Mouse (Mus musculus): ENCODE data around the gene Gm28729. TPM values are rescaled to one million over a fixed set of nuclear protein-coding genes. Genes with fewer than 3 reads are reported as not detected.
"Not testable (repeated sequence)": the region's sequence is repeated elsewhere in the genome, so short reads cannot be mapped to it uniquely, and the experiment has no call there.

The Gm28729 gene
- polyA plus RNA-seq, 1 experiment = not detected

DNA sequence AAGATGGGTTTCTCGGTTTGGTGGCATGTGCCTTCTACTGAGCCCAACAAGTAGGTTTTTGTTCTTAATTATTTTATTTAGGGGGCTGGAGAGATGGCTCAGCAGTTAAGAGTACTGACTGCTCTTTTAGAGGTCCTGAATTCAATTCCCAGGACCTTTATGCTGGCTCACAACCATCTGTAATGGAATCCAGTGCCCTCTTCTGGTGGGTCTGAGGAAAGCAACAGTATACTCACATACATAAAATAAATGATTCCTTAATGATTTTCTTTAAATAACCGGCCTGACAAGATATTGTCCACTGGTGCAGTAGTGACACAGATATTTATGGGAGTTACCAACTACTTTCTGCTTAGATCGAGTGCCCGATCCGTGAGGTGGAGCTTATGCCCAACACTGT lies 1.9 kb downstream of the Gm28729 start:
- Histone ChIP-seq H3K27me3 (ENCODE audit: control insufficient read depth, insufficient read depth, insufficient read length) (no peaks in the 10 kb centered on the region), H3K79me2 (ENCODE audit: control insufficient read depth, insufficient read depth) (no peaks in the 10 kb centered on the region), H3K4me2 (ENCODE audit: low read depth) (no peak overlapping the region), H3K36me3 (ENCODE audit: control insufficient read depth, insufficient read depth) (no peaks in the 10 kb centered on the region), H3ac (ENCODE audit: control insufficient read depth, insufficient read length) (no peak overlapping the region), H3K4me3 (no peak overlapping the region)
- TF ChIP-seq MYOD1 (IDR thresholded peaks at IDR 0.05; ENCODE audit: control insufficient read depth in 1 of 3, insufficient read length in 2 of 3, low read depth in 2 of 3) = no peak
- no peak for TF ChIP-seq TCF3 (IDR thresholded peaks at IDR 0.05; ENCODE audit: insufficient read length, low read depth)
- TF ChIP-seq POLR2A (IDR thresholded peaks at IDR 0.05; ENCODE audit: insufficient read length, low read depth) = no peak
- no peak for TF ChIP-seq MAX (IDR thresholded peaks at IDR 0.05; ENCODE audit: low read depth)
- TF ChIP-seq REST (IDR thresholded peaks at IDR 0.05; ENCODE audit: insufficient read depth, insufficient read length) = no peak
- no peak for TF ChIP-seq USF1 (IDR thresholded peaks at IDR 0.05; ENCODE audit: low read depth)
- TF ChIP-seq E2F4 (IDR thresholded peaks at IDR 0.05; ENCODE audit: insufficient read depth) = no peak

DNA sequence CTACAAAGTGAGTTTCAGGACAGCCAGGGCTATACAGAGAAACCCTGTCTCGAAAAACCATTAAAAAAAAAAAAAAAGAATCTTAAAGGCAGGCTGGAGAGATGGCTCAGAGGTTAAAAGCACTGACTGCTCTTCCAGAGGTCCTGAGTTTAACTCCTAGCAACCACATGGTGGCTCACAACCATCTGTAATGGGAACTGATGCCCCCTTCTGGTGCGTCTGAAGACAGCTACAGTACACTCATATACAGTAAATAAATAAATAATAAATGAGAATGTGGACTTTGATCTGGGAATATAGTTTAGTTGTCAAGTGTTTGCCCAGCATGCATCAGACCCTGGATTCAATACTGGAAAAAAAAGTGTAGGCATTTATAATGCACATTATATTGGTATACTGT lies 3.5 kb downstream of the Gm28729 start:
- not testable (repeated sequence) for H3ac ChIP-seq (ENCODE audit: control insufficient read depth, insufficient read length); H3K4me3 ChIP-seq; H3K4me2 ChIP-seq (ENCODE audit: low read depth); H3K27me3 ChIP-seq (ENCODE audit: control insufficient read depth, insufficient read depth, insufficient read length); H3K79me2 ChIP-seq (ENCODE audit: control insufficient read depth, insufficient read depth); H3K36me3 ChIP-seq (ENCODE audit: control insufficient read depth, insufficient read depth)

DNA sequence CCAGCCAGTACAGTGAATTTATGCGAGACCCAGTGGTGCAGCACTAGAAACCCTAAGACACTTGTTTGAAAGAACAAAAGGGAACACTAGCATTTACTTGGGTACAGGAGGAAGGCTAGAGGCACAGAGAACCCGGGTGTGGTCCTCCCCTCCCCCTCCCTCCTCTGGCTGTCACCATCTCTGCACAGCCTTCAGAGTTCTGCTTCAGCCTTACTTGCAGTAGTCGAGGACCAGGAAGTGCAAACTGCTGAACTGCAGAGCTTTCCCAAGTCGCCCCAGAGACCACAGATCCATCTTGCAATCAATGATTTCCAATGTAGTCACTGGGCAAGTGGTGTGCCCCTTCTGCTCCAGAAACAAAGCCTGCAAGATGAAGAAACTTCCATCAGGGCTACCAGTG lies 7.6 kb downstream of the Gm28729 start:
- H3K4me3 ChIP-seq = no peak overlapping the region
- no peaks in the 10 kb centered on the region for H3K27me3 ChIP-seq (ENCODE audit: control insufficient read depth, insufficient read depth, insufficient read length)
- H3K79me2 ChIP-seq (ENCODE audit: control insufficient read depth, insufficient read depth) = no peaks in the 10 kb centered on the region
- H3K36me3 ChIP-seq (ENCODE audit: control insufficient read depth, insufficient read depth) = no peaks in the 10 kb centered on the region
- no peak overlapping the region for H3K4me2 ChIP-seq (ENCODE audit: low read depth)
- no peak overlapping the region for H3ac ChIP-seq (ENCODE audit: control insufficient read depth, insufficient read length)
- TF ChIP-seq SRF (IDR thresholded peaks at IDR 0.05; ENCODE audit: control insufficient read depth, insufficient read length, low read depth) (no peak), MAX (IDR thresholded peaks at IDR 0.05; ENCODE audit: low read depth) (no peak), MYOD1 (IDR thresholded peaks at IDR 0.05; ENCODE audit: control insufficient read depth in 1 of 3, insufficient read length in 2 of 3, low read depth in 2 of 3) (no peak), TCF3 (IDR thresholded peaks at IDR 0.05; ENCODE audit: insufficient read length, low read depth) (no peak), E2F4 (IDR thresholded peaks at IDR 0.05; ENCODE audit: insufficient read depth) (no peak), POLR2AphosphoS2 (IDR thresholded peaks at IDR 0.05; ENCODE audit: insufficient read length, low read depth) (no peak), MYOG (IDR thresholded peaks at IDR 0.05; ENCODE audit: control insufficient read depth in 1 of 3, insufficient read depth in 1 of 3, insufficient read length in 2 of 3, low read depth in 2 of 3) (no peak)

DNA sequence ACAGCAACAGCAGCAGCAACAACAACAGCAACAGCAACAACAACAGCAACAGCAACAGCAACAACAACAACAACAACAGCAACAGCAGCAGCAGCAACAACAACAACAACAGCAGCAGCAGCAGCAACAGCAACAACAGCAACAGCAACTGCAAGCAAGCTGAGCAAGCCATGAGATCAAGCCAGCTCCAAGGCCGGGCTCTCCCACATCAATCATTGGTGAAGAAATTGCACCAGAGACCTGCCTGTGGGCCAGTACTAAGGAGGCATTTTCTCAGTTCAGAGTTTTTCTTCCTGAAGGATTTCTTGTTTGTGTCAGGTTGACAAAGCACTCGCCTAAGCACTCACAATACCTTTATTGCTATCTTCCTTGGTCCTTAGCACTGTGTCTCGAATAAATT lies 8.3 kb downstream of the Gm28729 start:
- no peaks in the 10 kb centered on the region for H3K79me2 ChIP-seq (ENCODE audit: control insufficient read depth, insufficient read depth)
- TF ChIP-seq TCF12 (IDR thresholded peaks at IDR 0.05; ENCODE audit: insufficient read depth, poor library complexity, severe bottlenecking) (no peak), REST (IDR thresholded peaks at IDR 0.05; ENCODE audit: insufficient read depth, insufficient read length) (no peak), USF1 (IDR thresholded peaks at IDR 0.05; ENCODE audit: low read depth) (no peak), POLR2A (IDR thresholded peaks at IDR 0.05; ENCODE audit: insufficient read length, low read depth) (no peak), TCF3 (IDR thresholded peaks at IDR 0.05; ENCODE audit: insufficient read length, low read depth) (no peak), SRF (IDR thresholded peaks at IDR 0.05; ENCODE audit: control insufficient read depth, insufficient read length, low read depth) (no peak), E2F4 (IDR thresholded peaks at IDR 0.05; ENCODE audit: insufficient read depth) (no peak), MYOG (IDR thresholded peaks at IDR 0.05; ENCODE audit: control insufficient read depth in 1 of 3, insufficient read depth in 1 of 3, insufficient read length in 2 of 3, low read depth in 2 of 3) (no peak), CEBPB (IDR thresholded peaks at IDR 0.05; ENCODE audit: insufficient read depth, poor library complexity, severe bottlenecking) (no peak), MYOD1 (IDR thresholded peaks at IDR 0.05; ENCODE audit: control insufficient read depth in 1 of 3, insufficient read length in 2 of 3, low read depth in 2 of 3) (no peak), POLR2AphosphoS2 (IDR thresholded peaks at IDR 0.05; ENCODE audit: insufficient read length, low read depth) (no peak), MAX (IDR thresholded peaks at IDR 0.05; ENCODE audit: low read depth) (no peak)
- H3ac ChIP-seq (ENCODE audit: control insufficient read depth, insufficient read length) = no peak overlapping the region
- H3K27me3 ChIP-seq (ENCODE audit: control insufficient read depth, insufficient read depth, insufficient read length) = no peaks in the 10 kb centered on the region
- H3K36me3 ChIP-seq (ENCODE audit: control insufficient read depth, insufficient read depth) = no peaks in the 10 kb centered on the region
- no peak overlapping the region for H3K4me2 ChIP-seq (ENCODE audit: low read depth)
- no peak overlapping the region for H3K4me3 ChIP-seq

DNA sequence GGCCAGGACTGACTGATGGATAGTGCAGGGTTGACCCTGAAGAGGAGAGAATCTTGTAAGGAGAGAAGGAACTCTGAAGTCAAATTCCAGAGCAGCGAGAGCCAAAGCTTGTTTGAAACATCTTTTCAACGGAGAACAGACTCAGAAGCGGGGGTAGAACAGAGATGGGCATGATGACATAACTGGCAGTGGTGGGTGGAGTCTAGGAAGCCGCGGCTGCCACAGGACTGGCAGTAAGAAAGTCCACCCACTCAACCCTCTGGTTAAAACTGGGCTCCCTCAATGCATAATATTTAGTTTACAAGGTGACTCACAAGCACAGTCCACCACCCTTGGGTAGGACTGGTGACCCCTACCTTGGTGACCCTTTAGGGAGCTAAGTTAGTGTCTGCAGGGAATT lies 9.3 kb downstream of the Gm28729 start:
- Histone ChIP-seq H3K27me3 (ENCODE audit: control insufficient read depth, insufficient read depth, insufficient read length) (no peaks in the 10 kb centered on the region), H3K79me2 (ENCODE audit: control insufficient read depth, insufficient read depth) (no peaks in the 10 kb centered on the region), H3K4me3 (no peak overlapping the region), H3K36me3 (ENCODE audit: control insufficient read depth, insufficient read depth) (no peaks in the 10 kb centered on the region), H3ac (ENCODE audit: control insufficient read depth, insufficient read length) (no peak overlapping the region), H3K4me2 (ENCODE audit: low read depth) (no peak overlapping the region)
- peak in 1 of 3 experiments; percentile 3 for TF ChIP-seq MYOD1 (IDR thresholded peaks at IDR 0.05; ENCODE audit: control insufficient read depth in 1 of 3, insufficient read length in 2 of 3, low read depth in 2 of 3)
- no peak for TF ChIP-seq USF1 (IDR thresholded peaks at IDR 0.05; ENCODE audit: low read depth)
- TF ChIP-seq TCF3 (IDR thresholded peaks at IDR 0.05; ENCODE audit: insufficient read length, low read depth) = no peak
- TF ChIP-seq POLR2AphosphoS2 (IDR thresholded peaks at IDR 0.05; ENCODE audit: insufficient read length, low read depth) = no peak
- no peak for TF ChIP-seq TCF12 (IDR thresholded peaks at IDR 0.05; ENCODE audit: insufficient read depth, poor library complexity, severe bottlenecking)

DNA sequence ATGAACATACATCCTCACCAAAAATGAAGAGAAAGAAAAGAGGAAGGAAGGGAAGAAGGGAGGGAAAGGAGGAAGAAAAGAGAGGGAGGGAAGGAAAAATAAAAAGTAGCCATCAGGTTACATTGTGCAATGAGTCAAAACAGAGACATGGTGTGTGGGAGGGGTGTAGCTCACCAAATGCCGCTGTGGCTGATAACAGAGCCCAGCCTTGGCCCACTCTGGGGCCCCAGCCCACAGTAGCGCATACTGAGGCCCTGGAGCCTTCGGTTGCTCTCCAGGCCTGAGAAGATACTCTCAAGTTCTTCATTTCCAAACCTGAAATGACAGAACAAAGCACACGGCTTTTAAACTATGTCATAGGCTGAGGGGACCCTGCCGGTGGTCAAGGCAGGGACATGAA lies 10.8 kb downstream of the Gm28729 start:
- no peaks in the 10 kb centered on the region for H3K36me3 ChIP-seq (ENCODE audit: control insufficient read depth, insufficient read depth)

More for the DNA sequence above, 10.8 kb downstream of the Gm28729 start:
- no peaks in the 10 kb centered on the region for H3K27me3 ChIP-seq (ENCODE audit: control insufficient read depth, insufficient read depth, insufficient read length)
- H3K4me3 ChIP-seq = no peak overlapping the region
- H3K79me2 ChIP-seq (ENCODE audit: control insufficient read depth, insufficient read depth) = no peaks in the 10 kb centered on the region
- no peak for TF ChIP-seq USF1 (IDR thresholded peaks at IDR 0.05; ENCODE audit: low read depth)
- TF ChIP-seq TCF12 (IDR thresholded peaks at IDR 0.05; ENCODE audit: insufficient read depth, poor library complexity, severe bottlenecking) = no peak
- no peak for TF ChIP-seq E2F4 (IDR thresholded peaks at IDR 0.05; ENCODE audit: insufficient read depth)
- no peak for TF ChIP-seq MYOD1 (IDR thresholded peaks at IDR 0.05; ENCODE audit: control insufficient read depth in 1 of 3, insufficient read length in 2 of 3, low read depth in 2 of 3)
- no peak for TF ChIP-seq SRF (IDR thresholded peaks at IDR 0.05; ENCODE audit: control insufficient read depth, insufficient read length, low read depth)
- TF ChIP-seq POLR2AphosphoS2 (IDR thresholded peaks at IDR 0.05; ENCODE audit: insufficient read length, low read depth) = no peak
- TF ChIP-seq CEBPB (IDR thresholded peaks at IDR 0.05; ENCODE audit: insufficient read depth, poor library complexity, severe bottlenecking) = no peak
- TF ChIP-seq MAX (IDR thresholded peaks at IDR 0.05; ENCODE audit: low read depth) = no peak
- TF ChIP-seq TCF3 (IDR thresholded peaks at IDR 0.05; ENCODE audit: insufficient read length, low read depth) = no peak
- no peak for TF ChIP-seq MYOG (IDR thresholded peaks at IDR 0.05; ENCODE audit: control insufficient read depth in 1 of 3, insufficient read depth in 1 of 3, insufficient read length in 2 of 3, low read depth in 2 of 3)
- no peak for TF ChIP-seq REST (IDR thresholded peaks at IDR 0.05; ENCODE audit: insufficient read depth, insufficient read length)
- no peak for TF ChIP-seq POLR2A (IDR thresholded peaks at IDR 0.05; ENCODE audit: insufficient read length, low read depth)
- no peak overlapping the region for H3K4me2 ChIP-seq (ENCODE audit: low read depth)
- no peak overlapping the region for H3ac ChIP-seq (ENCODE audit: control insufficient read depth, insufficient read length)

Measured in myocyte (in vitro differentiated cells).